Mouse (Mus musculus) embryo, embryonic 9.5 days (tissue): ENCODE measurements around the gene Rps6ka5.

ENCODE experiments used
- DNase-seq: peaks from one replicate; pipeline ENCODE4 v3.0.0-alpha.2; 2017; ENCODE audit errors: extremely low spot score

The Rps6ka5 gene

DNA sequence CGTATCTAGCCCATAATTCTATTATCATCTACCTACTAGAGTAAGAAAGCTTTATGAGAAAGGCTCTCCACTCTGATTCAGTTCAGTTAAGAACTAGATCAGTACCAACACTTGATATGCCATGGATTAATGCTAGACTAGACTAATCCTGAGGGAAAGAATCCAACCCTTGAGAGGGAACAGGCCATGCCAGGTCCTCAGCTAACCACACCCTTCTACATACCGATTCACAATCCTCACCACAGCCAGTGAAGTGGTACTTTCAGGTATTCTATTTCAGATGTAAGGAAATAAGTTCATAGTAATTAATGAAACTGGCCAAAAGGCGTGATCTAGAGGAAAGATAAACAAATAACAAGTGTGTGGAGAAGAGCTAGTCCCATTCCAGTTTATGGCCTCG is 70.8 kb downstream of the Rps6ka5 start:
- no peak for DNase-seq

DNA sequence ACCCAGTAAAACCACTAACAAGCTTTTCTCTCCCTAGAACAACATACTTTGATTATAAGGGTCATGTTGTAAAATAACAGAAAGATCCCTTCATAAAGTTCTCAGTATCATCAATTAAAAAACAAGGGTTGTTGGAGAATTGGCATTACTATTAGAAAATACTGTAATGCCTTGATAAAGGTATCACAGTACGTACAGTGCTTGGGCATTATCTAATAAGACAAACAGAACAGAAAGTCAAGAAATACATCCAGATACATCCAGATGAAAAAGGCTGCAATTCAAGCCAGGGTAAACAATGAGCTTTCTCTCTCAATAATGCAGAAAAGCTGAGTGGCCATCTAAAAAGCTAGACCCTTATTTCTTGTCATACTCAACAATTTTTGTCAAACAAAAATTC is 84.8 kb downstream of the Rps6ka5 start:
- no peak for DNase-seq

DNA sequence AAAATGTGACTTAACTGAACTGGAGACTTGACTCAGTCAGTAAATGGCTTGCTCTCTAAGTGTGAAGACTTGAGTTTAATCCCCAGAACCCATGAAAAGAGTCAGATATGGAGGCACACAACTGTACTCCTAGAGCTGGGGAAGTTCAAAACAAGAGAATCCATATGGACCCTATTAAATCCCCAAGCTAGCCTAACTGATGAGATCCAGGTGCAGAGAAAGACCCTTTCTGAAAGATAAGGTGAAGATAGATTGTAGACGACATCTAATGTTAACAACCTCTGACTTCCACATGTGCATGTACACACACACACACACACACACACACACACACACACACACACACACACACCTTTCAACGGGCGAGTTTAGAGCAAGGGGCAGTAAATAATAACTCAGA is 86.1 kb downstream of the Rps6ka5 start:
- peak; percentile 7 for DNase-seq

DNA sequence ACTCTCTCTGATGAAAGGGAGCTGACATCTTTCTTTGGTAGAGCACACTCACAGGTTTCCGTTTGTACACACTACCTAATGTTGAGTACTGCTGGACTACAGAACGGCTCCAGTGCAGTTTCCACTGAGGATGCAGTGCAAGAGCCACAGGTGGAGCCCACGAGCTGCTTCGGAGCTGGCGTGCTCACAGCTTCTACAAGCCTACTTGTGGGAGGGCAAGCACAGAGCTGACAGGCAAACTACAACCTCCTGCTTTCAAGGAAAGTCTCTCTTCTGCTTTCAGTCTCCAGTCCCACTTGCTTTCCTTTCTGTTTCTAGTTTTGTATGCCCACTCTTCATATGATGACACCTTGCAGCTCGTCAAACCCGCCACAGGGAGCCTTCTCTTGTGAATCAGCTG is 87.1 kb downstream of the Rps6ka5 start:
- DNase-seq = peak; percentile 20

DNA sequence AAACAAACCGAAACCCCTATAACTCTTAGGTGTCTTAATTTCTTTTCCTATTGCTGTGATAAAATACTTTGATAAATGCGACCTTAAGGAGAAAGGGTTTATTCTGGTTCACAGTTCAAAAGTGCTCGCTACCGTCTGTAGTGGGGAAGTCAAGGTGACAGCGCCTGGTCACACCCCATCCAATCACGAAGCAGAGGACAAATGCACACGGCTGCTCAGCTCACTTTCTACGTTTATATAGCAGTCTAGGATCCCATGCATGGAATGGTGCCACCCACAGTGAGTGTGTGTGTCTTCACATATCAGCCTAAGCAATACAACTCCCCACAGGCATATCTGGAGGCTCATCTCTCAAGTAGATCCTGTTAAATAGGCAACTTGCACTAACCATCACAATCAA is 88.9 kb downstream of the Rps6ka5 start:
- no peak for DNase-seq

DNA sequence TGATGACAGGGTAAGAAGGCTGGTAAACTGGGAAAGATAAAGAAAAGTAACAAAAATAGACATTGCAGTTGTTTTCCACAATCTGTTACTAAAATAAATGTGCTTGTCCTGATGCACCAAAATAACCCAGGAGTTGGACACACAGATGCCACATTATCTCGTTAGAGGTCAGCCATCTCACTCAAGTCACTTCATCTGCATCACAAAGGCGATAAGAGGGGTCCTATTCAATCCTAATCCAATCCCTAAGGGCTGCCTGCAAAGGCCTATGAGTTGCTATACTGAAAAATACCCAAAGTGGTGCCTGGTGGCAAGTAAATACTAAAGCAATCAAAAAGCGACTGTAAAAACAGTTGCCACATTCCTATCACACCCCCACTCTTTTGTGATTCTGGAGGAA is 90.0 kb downstream of the Rps6ka5 start:
- DNase-seq = no peak

DNA sequence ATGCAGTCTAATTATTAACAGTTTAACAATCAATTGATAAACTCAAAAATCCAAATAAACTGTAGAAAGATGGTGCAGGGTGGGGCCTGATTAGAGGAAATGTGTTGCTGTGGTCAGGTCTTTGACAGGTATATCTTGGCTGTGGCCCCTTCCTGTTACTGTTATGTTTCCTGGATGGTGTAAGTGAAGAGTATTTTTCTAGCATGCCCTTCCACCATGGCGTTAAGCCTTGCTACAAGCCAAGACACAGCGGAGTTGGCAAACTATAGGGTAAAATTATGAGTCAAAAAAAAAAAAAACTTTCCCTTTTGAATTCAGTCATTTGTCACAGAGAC is 90.5 kb downstream of the Rps6ka5 start:
- no peak for DNase-seq

DNA sequence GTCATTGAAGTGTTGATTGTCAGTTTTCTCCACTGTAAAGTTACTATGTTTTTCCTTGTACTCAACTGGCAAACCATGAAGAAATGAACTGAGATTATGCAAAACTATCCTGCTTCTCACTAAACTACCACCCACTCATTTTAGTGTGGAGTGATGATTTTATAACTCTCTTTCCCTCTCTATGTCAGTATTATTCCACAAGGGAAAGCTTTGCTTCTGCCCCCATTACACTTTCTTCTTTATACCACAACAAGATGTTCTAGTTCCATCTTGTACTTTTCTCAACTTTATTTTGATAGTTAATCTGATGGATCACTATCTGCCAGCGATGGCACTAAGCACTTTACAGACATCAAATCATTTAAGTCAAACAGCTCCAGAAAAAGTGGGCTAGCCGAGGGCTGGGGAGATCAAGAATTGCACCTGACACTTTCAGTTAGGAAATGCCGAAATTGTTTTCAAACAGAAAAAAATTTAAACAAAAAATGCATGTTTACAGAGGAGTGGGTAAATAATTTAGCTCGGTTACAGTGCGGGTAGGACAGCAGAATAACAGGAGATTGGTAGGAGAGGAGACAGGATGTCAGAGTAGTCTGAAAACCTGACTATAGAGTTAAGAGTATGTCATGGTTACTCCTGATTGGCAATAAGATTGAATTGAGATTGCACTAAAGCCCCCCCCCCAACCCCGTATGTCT is 91.0 kb downstream of the Rps6ka5 start:
- DNase-seq = no peak

DNA sequence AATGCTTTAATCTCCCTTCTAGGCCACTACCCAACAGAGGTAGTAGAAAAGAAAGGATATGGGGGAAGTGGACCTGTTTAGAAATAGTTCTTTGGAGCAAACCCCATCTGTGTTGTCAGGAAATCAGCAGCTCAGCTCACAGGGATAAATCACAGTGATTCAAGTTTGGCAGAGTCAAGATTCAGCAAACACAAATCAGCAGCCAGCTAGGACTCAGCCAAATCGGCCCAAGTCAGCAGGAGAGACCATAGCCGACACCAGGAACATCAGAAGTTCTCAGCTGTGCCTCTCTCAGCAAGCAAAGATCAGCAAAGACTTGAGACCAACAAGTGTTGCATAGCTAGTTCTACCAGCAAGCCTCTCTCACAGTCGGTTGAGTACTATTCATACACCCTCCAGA is 93.6 kb downstream of the Rps6ka5 start:
- DNase-seq = no peak

DNA sequence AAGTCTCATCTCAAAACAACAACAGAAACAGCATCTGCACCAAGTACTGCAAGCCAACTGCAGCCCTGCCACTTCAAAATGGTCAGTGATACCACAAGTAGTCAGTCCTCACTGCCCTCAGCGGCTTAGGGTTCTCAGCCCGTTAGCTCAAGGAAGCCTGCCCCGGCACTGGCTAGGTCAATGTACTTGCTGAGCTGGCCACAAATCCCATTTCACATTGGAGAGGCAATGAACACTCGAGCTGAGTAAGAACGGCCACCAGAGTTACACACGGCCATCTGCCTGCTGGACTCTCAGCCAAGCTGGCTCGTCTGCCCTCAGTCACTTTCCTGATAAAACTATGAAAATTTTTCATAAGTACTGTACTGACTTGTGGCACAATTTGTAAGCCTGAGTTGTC is 95.5 kb downstream of the Rps6ka5 start:
- DNase-seq = no peak

DNA sequence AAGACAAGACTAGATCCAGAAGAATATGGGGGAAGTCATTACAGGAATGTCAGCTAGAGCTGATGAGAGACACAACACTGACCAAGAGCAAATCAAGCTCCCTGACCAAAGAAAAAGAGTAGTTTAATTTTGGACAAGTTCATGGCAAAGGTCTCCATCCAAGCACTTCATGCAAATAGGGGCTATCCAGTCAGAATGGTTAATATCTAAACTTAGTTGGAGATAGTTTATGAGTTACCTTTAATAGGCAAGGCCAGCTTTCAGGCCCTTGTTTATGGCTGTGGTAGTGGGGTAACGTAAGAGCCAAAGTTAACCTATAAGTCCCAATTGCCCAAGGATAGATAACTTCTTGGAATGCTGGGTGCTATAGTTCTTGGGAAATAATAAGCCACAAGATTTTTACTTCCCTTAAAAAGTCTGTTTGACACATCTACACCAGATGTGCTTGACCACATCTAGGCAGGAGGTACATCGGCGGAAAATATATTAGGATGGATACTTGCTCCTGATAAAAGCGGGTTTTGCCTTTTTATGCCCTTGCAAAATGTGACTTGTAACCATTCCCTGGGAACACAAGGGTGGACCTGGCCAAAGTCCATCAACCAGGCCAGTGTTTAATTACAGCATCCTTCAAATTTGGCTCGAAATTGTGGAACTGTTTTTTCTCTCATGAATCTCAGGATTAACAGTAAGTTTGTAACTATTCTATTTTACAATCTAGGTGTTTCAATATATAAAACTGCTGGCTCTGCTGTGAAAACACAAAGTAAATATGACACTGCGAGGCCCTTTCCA is 97.5 kb downstream of the Rps6ka5 start:
- no peak for DNase-seq

DNA sequence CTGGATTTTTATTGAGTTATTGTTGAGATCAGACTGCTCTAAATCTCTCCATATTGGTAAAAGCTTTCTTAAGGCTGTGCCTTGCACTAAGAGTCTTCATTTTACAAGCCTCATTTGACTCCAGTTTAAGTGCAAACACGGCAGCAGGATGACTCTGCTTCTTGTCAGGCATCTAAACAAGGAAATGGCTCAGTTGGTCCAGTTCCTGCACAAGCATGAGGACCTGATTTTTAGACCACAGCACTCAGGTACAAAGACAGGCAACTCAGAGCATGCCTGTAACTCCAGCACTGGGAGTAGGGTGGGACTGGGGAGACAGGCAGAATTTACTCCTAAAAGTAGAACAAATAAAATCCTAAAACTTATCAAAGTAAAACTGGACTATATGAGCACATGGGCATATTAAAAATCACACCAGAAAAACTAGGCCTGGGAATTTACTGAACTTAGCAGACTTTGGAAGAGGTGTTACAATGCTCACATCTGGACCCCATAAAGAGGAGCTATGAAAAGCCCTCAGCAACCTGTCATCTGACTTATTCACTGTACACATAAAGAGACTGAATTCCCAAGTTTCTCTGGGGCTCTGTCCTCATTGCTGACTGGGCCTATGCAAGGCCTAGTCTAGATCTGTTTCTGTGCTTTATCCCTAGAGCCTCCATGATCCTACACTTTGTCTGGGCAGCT is 99.6 kb downstream of the Rps6ka5 start:
- DNase-seq = no peak

DNA sequence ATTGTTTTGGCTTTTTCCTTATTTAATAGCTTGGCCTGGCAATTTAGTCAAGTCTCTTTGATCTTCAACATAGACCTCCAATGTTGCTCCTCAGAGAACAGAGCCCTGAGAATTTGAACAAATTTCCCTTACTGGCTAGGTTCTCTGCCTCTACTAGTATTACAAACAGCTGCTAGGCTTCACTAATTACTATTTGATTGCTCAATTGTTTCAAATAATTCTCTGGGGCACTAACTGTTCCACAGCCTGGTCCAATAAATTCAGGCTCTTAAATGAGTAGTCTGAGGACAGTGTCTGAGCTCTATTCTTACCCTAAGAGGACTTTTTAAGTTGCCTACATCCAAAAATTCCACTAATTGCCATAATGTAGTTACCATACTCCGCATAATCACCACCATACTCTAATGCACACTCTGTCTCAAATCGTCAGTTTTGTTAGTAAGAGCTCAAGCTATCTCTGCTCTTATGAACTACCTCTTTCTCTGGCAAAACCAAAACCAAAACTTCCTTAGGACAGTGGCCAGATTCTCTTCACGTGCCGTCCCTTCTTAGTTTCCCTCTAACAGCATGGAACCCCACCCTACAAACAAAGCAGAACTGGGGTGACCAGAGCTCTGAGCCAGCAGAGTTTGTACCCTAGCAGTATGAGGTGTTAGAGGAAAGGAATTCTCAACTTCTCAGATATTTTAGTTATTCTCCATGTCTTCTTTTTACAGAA is 100.4 kb downstream of the Rps6ka5 start:
- DNase-seq = no peak

DNA sequence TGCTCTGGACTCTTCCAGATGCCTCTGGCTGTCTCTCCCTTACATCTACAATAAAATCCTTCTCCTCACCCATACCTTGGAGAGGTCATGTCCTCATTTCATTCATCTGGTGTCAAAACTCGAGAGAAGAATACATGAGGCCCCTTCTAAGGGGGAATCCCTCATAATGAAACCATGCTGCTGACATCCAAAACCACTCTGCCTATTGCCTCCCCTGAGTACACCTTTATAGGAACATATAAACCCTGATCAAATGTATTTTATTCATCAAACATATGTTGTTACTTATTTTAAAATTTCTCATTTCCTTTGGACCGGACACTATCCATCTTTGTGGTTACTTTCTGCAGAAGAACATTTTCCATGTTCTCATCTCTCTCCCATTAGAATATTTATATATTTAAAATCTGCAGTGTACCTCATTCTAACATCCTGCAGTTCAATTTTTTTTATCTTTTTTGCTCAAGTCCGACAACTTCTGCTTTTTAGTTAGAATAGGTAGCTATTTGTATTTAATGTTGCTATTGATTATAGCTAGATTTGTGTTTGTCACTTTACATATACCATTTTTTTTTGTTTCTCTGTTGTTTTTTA is 101.8 kb downstream of the Rps6ka5 start:
- DNase-seq = no peak

DNA sequence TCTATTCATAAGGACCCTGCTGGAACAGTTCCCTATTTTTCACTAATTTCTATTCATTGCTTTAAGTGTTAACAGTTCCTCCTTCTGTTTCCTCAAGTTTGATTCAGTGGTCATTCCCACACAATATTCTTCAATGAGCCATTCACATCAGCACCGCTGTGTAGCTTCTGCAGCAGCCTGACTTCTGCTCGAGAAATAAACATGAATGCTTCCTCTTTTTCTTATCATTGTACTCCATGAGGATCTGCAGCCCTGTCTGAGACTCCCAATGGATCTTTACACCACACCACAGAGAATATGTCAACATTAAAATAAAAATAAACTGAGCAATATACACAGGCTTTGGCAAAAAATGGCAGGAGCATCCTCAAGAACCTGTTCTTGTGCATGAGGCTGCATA is 111.5 kb downstream of the Rps6ka5 start:
- no peak for DNase-seq

DNA sequence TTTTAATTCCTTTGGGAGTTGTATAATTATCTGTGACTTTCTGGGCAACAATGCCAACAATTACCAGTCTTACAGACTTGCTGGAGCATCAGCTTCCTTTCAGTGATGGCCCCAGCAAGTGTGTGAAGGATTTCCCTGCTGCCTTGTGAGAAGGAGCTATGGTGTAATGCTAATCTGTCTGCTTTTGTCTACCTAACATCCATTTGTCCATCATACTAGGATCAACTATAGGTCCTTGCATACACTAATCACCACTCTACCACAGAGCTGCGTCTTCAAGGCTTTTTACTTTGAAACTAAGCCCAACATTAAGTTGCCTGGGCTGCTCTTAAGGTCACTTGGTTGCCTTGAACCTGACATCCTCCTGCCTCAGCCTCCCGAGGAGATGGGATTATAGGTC is 112.9 kb downstream of the Rps6ka5 start:
- DNase-seq = no peak

DNA sequence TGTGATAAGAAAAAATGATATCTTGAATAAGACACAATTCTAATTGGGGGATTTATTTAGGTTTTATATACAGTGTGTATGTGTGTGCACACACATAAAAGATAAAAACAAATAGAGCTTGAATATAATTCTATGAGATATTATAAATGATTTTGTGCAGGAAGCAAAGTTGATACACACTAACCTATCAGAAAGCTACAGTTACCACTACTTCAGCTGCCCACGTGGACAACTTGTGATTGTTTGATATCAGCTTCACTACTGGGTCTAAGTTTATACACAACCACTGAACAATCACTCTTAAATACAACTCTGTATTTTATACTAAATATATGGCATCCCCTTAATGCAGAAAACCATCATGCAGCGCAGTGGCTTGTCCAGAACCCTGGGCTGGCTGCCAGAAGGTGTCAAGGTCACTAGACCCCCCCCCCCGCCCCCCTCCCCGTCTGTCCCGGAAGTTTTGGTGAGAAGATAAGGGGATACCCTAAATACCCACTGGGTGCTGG is 113.5 kb downstream of the Rps6ka5 start:
- DNase-seq = no peak

DNA sequence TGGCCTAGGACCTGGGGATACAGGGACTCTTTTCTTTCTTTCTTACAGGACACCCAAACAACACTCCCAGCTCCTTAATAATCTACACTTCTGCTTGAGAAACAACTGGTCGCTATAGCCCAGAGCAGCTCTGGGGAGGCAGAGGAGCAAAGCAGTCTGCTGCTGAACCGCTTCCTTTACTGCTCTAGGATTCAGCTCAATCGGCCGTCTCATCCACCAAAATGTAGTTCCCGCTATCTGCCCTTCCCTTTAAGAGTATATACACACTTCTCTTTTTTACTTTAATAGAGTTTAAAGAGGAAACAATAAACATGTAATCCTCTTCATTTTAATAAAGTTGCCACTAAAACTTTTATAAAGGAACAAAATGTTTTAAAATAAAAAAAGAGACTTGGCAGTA is 117.0 kb downstream of the Rps6ka5 start:
- no peak for DNase-seq

DNA sequence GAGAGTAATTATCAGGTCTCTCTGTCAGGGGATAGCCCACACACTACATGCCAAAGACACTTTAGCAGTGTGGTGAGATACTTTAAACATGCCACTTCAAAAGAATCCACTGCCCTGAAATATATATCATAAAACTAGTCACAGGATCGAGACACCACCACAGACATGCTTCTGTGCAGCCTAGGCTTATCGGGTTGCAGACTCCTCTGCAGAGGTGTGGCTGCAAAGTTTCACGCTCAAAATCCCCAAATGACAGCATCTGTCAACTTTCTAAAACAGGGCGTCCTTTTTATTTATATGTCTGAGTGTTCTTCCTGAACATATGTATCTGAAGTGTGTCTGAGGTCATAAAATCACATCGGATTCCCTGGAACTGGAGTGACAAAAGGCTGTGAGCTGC is 117.7 kb downstream of the Rps6ka5 start:
- no peak for DNase-seq

DNA sequence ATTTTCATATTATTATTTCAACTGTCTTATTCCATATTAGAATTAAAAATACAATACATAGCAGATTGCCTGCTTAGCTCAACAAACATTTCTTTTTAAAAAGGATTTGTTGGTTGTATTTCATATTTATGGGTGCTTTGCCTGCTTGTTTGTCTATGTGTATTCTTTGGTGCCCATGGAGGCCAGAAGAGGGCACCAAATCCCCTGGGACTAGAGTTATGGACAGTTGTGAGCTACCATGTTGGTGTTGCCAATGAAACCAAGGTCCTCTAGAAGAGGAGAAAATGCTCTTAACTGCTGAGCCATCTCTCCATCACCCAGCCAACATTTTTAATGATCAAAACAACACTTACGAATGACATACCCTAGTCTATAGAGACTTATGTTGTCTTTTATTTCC is 120.0 kb downstream of the Rps6ka5 start:
- DNase-seq = peak; percentile 7

DNA sequence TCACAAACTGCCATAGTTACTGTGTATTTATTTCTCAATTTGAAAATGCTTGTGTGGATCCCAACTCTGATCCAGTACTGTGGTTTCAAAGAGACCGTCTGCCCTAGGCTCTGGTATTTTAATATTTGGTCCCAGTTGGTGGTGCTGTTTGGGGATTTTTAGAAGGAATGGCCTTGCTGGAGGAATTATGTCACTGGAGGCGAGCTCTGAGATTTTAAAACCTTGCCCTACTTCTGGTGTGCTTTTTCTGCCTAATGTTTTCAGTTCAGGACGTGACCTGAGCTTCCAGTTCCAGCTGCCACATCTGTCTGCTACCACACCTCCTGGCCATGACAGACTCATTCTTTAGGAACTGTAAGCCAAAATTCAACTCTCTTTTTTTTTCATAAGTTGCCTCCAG is 121.2 kb downstream of the Rps6ka5 start:
- DNase-seq = no peak

DNA sequence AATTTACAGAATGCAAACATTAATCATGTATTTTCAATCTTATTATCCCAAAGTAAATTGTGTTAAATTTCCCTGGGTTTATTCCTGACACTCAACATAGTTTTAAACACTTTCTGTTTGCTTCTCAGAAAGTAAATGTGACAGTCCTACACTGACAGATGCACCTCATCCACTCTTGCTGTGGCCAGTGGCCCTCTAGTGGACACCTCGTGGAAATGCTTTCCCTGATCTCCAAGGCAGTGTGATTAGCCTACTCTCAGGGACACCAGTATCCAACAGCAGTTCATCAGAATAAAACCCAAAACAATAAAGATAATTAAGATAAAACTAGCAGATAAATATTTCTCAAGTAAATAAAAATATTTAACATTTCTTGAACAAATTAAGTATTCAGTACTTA is 122.2 kb downstream of the Rps6ka5 start:
- DNase-seq = peak; percentile 22
